Mouse (Mus musculus): ENCODE data around the gene Epha2.

Epha2 gene

DNA sequence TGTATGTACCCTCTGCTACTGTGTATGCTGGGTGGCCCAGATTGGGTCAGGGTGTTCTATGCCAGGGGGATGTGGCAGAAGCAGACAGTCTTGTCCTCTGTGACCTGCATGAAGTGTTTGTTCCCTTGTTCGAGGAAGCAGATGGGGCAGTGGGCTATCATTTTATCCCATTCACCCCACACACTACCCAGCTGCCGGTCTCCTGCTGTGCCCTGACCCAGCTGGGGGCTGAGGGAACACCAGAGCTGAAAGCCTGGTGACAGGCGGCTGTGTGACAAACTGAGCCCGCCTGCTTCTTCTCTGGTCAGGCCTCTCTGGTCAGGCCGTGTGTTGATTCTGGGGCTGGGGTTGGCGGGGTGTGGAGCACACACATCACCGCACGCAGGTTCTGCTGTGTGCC is 5.0 kb downstream of the Epha2 start:
- DNase-seq, result no peak

DNA sequence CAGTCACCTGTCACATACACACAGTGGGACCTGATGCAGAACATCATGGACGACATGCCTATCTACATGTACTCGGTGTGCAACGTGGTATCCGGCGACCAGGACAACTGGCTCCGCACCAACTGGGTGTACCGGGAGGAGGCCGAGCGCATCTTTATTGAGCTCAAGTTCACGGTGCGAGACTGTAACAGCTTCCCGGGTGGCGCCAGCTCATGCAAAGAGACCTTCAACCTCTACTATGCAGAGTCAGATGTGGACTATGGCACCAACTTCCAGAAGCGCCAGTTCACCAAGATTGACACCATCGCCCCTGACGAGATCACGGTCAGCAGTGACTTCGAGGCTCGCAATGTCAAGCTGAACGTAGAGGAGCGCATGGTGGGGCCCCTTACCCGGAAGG is 7.3 kb downstream of the Epha2 start:
- DNase-seq, result no peak

DNA sequence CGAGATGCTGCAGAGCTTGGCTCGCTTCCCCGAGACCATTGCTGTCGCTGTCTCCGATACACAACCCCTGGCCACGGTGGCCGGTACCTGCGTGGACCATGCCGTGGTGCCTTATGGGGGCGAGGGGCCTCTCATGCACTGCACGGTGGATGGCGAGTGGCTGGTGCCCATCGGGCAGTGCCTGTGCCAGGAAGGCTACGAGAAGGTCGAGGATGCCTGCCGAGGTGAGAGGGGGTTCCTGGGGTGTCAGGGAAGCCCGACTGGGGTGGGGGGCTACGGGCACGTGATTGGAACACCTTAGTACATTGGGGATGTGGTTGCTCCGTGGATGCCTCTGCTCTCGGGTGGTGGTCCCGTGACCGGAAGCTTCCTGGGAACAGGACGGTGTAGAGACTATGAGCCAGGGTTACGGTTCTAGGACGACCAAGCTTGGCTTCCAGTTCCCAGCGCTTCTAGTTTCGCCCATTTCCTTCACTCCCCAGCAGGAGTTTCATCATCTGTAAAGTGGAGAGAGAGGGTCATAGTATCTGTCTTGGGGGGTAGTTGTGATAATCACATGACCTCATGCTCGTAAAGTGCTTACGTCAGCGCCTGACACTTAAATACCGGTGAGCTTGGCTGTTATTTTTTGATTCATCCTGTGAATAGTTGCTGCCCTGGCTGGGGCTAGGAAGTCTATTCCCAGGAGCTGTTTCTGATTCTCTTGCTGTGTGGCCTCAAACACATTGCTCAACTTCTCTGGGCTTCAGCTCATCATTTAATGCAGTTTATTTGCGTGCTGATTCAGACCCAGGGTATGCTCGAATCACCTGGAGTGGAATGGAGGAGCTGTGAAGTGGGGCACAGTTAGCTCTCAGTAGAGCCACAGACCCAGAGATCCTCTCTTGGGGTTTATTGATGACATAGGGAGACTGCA is 8.1 kb downstream of the Epha2 start:
- DNase-seq, result no peak

DNA sequence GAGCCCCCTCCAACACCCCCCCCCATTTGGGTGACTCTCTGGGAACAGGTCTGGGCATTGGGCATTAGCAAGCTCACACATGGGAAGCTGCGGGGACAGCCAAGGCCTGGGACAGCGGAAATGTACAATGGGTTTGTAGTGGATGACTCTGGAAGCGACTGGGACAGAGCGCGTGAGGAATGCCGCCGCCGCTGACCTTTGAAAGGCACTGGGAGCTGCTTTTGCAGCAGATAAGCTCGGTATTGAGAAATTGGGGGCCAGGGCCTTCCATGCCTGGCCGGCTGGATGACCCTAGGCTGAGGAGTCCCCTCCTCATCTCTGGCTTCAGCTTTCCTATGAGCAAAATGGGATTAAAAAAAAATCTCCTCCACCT is 8.7 kb downstream of the Epha2 start:
- no peak for DNase-seq

DNA sequence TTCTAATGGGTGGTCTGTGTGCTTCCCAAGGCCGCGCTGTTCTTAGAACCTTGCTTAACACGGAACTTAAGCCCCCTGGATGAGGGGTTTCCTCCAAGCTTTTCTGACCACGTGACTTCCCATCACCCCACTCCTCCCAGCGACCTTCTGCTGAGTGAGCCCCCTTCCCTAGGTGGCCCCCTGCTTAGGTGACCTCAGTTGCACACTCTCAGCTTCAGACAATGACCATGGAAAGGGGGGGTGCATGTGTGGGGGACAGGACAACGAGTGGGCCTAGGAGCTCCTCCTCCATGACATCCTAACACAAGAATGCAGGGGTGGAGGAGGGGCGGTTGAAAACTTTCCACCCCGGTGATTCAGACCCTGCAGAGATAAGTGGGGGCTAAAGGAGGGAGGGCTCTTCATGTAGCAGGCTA is 9.2 kb downstream of the Epha2 start:
- DNase-seq, result peak; percentile 92

DNA sequence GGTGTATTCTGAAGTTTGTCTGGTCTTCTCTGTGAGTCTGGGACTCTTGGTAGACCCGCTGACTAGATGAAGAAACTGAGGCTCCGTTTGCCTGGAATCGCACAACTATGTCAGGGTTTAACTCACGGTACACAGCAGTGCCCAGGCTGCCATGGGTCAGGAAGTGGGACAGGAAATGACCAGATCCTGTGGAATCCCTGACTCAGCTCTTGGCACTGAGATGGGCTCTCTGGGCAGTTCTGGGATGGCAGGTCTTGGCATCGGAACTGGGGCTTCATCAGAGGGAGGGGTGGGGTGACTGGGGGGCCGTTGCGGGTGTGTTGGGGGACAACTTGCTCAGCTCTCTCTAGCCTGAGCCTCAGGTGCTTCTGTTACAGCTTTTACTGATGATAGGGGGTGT is 10.0 kb downstream of the Epha2 start:
- DNase-seq, result peak; percentile 84

DNA sequence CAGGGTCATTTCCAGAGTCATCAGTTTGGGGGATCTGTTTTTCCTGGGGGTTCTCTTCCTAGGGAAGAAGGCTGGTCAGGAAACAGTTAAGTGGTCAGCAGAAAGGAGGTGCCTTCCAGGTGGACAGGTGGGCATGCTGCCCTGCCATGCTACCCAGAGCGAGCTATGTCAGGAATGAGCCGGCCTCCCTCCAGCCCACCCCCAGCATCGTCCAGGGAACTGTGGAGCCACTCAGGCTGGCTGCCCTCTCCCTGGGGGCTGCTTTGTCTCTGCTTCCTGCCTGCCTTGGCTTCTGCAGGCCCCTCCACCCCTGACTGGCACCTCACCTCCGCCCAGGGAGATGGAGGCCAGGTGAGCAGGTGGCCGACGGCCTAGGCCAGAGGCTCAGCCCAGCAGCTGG is 10.5 kb downstream of the Epha2 start:
- no peak for DNase-seq

DNA sequence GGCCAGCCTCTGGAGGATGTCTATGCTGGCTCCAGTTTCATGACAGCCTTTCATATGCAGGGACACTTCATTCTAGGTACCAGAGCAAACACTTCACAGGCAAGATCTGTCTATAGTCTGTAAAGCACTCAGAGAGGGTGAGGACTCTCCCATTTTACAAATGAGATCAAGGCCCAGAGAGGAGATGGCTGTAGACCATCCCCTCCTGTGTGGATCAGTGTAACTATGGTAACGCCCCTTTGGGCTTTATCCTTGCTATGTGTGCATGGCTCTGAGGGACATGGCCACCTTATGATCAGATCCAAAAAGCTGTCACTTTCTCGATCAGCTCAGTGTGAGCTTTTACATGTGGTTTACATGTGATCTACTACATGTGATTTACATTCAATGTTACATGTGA is 10.9 kb downstream of the Epha2 start:
- no peak for DNase-seq

DNA sequence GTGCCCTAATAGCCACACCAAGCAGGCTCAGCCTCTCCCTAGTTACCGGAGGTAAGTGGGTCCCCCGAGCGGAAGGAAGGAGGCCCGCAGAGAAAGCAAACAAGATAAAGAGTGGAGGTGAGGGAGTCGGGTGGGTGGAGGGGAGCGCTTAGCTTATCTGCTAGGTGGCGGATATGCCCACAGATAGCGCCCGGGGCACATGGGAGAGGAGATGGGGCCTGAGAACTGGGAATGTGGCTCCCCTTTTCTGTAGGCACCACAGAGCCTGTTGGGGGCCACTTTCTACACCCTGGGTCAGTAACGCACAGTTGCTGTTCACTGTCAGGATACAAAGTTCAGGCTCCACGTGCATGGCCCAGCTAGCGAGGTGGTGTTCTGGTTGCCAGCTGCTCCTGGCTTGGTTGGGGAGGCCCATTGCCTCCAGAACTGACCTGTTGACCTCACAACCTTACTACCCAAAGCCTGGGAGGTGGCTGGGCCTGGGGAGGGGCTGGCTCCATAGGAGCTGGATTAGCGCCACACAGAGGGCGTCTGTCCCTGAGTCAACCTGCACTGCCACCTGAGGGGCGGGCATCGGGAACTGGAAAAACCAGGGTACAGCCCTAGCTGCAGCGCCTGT is 11.6 kb downstream of the Epha2 start:
- no peak for DNase-seq

DNA sequence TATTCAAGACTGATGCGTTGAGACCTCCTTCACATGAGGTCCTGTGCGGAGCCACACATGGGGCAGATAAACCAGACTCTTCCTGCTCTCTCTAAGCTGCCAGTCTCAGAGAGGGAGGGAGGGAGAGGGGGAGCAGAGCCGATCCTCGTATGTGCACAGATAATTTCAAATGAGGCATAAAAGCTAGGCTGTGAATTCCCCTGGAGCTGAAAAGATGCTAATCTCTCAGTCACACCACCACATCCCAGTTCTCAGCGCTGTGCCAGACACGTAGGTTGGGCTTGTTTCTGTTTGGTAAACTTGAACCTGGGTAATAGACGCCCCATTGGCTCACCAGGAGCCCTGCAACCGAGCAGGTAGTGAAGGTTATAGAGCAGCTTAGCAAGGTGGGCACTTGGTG is 12.4 kb downstream of the Epha2 start:
- no peak for DNase-seq

DNA sequence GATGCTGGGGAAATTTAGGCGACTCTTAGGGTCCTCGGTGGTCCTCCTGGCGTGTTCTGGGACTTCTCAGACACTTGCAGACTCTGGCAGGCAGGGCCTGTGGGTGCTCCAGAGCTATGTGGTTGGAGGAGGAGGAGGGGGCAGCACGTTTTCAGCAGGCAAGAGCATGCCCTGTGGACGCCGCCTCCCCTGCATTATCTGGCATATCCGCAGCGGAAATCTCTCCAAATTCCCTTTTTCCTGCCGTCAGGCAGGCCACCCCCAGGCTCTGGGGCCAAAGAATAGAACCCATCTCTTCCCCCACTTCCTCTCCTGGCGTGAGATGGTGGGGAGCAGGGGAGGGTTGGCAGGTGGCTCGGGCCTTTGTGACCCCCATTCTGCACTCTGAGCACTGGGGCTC is 12.9 kb downstream of the Epha2 start:
- peak; percentile 49 for DNase-seq

DNA sequence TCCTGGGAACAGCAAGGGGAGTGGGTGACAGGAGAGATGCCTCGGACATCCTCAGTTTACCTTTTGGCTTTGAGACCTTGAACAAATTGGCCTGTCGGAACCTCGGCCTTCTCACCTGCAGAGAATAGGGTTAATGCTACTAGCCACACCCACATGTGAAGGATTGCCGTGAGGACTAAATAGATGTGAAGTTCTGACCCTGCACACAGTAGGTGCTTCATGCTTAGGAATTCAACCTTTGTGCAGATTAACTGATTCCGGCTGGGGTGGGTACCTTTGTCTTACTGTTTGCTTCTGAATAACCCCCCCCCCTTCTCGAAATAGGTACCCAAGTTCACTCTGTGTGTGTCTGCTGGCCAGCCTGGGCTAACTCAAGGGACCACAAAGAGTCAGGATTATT is 13.7 kb downstream of the Epha2 start:
- no peak for DNase-seq

DNA sequence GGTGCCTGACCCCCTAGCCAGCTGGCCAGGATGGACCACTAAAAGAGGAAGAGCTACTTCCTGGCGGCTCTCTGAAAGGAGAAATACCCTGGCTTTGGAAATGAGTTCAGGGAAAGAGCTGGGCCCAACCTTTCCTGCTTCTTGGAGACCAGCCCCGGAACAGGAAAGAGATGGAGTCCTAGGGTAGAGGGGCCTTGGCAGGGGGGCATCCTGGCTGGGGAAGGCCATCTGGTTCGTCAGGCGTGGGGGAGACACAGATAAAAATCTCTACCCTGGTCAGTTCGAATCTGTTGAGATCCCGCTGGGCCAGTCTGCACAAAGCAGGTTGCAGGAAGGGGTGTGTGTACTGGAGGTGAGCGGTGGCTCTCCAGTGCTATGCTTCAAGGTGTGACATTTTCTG is 15.0 kb downstream of the Epha2 start:
- DNase-seq, result peak; percentile 51

DNA sequence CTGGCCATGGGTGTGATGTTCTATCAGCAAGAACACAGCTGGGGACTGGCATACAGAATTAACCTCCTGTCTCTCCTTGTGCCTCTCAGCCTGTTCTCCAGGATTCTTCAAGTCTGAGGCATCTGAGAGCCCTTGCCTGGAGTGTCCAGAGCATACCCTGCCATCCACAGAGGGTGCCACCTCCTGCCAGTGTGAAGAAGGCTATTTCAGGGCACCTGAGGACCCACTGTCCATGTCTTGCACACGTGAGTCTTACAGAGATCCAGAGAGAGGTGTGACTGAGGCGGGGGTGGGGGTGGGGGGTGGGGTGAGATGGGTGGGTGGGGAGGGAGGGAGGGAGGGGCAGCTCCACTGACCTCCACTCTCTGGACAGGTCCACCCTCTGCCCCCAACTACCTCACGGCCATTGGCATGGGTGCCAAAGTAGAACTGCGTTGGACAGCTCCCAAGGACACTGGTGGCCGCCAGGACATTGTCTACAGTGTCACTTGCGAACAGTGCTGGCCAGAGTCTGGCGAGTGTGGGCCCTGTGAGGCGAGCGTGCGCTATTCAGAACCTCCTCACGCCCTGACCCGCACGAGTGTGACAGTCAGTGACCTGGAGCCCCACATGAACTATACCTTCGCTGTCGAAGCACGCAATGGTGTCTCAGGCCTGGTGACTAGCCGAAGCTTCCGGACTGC is 15.6 kb downstream of the Epha2 start:
- no peak for DNase-seq

DNA sequence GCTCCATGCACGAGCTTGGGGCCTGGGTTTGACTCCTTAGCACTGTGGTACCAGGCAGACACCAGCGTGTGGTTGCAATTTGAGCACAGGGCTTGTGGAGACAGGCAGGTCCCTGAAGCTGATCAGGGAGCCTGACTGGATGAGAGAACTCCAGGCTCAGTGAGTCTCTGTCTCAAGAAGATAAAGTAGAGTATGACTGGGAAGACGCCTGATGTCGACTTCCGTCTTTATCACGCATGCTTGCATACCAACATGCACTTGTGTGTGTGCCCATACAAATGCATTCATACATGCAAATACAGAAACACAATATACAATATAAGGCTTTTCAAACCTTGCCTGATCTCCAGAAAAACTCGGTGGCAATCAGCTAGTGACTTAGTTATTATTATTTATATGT is 16.9 kb downstream of the Epha2 start:
- no peak for DNase-seq

DNA sequence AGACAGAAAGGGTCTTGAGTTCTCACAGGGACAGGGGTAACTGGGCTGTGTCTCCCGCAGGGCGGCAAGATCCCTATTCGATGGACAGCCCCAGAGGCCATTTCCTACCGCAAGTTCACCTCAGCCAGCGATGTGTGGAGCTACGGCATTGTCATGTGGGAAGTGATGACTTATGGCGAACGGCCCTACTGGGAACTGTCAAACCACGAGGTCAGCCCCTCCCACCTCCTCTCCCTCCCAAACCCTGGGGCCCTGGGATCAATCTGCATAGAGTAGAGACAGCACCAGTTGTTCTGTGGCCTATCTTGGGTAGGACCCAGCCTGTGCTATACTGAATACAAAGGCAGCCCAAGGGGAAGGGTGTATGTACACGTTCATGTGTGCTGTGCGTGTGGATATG is 21.5 kb downstream of the Epha2 start:
- no peak for DNase-seq

DNA sequence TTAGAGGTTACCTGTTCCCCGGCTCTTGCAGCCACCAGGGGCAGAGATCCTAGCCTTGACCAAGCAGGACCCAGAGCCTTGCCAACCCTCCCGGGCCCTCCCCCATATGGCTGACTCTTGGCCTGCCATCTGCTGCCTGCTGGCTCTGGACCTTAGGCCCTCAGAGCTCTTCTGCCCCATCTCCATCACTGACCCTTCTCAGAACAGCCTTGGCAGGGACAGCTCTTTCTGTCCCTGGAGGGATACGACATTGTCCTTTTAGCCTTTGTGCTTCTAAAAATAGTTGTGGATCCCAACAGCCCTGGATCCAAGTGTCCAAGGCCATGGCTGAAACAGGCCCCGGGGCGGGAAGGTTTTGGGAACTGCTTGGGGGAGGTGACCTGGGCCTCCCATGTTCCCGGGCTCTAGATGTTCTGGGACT is 23.7 kb downstream of the Epha2 start:
- DNase-seq, result peak; percentile 54

DNA sequence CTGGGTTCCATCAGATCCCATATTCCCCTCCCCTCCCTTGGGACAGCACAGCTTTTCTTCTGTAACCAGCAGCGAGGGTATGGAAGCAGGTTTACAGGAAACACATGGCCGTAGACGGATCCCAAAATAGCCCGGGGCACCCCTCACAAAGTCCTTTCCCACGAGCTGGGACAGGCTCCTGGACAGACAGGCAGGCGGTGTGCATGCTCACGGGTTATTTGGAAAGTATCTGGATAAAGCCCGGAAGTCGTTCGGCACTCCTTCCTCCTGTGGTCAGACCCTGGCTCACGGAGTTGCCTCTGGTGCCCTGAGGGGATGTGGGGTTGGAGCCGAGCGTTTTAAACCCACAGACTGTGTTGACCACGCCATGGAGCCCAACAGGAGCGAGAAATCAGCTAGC is 24.6 kb downstream of the Epha2 start:
- peak; percentile 36 for DNase-seq

DNA sequence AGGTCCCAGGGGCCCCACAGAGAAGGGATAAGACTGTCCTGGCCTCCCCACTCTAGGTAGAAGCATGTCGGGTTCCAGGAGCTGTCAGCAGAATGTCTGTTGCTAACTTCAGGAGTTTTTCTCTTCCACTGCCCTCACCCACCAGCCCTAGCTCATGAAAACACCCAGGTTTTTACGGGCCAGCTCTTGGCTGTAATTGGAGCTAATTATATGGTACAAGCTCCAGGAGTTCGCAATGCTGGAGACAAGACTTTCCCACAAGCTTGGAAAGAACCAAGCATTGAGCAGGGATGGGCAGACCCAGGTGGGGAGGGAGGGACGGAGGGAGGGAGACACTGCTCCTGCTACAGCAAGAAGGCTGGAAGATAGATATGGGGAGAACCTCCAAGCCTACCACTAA is 26.0 kb downstream of the Epha2 start:
- DNase-seq, result no peak

DNA sequence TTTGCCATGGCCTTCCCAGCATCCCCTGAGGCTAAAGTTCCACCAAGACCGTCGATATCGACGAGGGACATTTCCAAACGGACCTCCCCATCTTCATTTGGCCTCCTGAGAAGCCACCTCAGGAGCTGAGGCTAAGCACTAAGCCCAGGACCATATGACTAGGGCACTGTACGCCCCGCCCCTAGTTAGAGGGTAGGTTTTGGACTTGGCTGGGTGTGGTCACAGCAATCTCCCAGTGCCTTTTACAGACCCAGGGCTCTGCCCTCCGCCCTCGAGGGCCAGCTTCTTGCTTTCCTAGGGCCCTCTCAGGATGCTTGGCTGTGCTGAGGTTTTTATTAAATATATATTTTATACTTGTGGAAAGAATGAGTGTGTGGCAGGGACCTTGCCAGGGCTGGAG is 27.7 kb downstream of the Epha2 start:
- DNase-seq, result no peak

DNA sequence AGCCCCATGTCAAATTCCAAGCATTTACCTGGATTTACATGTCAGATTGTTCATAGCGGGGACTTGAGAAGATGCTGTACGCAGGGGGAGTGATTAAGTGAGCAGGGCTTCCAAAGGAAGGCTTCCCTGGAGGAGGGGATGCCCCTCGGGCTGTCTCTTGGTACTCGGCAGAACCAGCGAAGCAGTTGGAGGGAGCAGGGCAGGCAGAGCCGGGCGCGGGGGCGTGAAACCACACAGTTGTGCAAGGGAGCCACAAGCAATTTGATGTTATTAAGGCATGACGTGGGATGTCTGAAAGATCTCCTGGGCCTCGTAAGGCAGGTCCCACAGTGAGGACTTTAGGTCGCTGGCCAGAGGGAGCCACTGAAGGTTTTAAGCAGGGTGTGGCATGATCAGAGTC is 28.9 kb downstream of the Epha2 start:
- no peak for DNase-seq

DNA sequence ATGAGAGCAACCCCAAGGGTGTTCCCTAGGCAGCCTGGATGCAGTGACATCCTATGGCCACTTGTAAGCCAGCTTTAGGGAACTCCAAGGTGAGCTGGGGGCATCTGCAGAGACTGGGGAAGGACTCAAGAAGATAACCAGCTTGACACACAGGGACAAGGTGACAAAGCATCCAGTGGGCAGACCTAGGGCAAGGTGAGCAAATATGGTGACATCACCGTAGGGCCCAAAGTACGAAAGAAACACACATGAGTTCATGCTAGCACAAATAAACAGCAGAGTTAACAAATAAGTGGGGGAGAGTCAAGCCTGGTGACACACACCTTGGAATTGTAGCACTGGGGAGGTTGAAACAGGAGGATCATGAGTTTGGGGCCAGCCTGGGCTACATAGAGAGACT is 30.4 kb downstream of the Epha2 start:
- DNase-seq, result no peak

DNA sequence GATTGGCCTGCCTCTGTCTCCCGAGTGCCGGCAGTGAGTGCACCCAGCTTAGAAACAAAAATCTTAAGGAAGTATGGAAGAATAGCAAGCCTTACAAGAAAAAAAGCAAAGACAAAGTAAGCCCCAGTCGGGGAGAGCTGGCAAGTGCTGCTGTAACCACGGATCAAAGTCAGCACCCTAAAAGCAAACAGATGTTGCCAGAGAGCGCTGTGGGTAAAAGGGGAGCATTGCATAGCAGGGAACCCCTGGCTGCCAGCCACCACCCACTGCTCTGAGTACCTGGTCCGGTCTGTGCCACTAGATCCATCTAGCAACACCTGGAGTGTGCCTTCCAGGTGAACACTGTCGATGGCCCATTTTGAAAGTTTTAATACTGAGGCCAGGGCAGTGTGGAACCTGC is 31.2 kb downstream of the Epha2 start:
- no peak for DNase-seq

DNA sequence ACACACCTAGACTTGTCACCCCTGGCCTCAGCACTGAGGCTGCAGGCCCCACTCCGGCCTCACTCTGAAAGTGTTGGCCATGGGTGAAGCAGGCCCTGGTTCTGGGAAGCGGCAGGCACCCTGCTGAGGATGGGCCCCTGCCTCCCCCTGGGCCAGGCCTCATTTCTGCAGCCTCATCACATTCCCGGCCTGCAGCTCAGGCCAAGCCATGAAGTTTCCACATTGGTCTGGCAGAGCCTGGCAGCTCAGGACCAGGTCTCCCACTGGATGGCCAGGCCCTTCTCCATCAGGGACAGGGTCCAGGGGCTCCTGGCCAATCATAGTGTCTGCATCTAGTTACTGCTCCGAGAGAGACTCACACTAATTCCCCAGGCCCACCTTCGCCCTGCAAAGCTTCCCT is 33.7 kb downstream of the Epha2 start:
- DNase-seq, result peak; percentile 34

Measured in lung, postnatal 10 days (tissue).